Mouse (Mus musculus): ENCODE results near the gene Rmnd5b.
"Not testable (repeated sequence)": the region's sequence is repeated elsewhere in the genome, so short reads cannot be mapped to it uniquely, and the experiment has no call there.

The Rmnd5b gene

DNA sequence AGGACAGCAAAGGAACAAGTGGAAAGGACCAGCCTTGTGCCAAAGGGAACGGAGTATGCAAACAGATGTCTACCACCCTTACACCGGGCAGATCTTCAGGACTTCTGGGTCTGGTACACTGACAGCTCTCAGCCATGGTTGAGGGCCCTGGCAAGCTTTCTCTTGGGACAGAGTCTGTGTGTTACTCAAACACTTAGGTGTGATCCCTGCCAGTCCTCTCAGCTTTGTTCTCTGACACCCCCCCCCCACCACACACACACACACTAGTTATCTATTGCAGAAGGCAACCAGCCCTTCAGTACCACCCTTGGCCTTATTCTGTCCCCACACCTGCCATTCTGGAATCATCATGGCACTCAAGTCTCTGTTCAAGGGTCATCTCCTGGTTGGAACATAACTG is 13.9 kb downstream of the Rmnd5b start:
- no peak for DNase-seq (ENCODE audit: low spot score in 2 of 2)

DNA sequence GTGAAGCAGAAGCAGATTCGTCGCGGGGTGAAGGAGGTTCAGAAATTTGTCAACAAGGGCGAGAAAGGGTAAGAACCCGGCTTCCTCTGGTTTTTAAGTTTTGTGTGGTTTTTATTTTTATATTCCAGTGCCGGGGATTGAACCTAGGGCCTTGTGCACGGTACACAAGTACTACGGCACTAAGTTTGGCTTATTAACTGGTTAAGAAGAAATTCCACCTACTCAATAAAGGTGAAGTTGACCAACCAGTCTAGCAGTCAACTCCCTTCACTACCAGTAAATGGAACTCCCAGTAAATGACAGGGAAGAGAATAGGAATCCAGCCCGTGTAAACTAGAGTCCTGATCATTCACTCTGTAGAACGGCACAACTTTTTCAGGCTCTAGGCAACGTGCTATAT is 15.6 kb downstream of the Rmnd5b start:
- no peak for DNase-seq (ENCODE audit: low spot score in 2 of 2)

DNA sequence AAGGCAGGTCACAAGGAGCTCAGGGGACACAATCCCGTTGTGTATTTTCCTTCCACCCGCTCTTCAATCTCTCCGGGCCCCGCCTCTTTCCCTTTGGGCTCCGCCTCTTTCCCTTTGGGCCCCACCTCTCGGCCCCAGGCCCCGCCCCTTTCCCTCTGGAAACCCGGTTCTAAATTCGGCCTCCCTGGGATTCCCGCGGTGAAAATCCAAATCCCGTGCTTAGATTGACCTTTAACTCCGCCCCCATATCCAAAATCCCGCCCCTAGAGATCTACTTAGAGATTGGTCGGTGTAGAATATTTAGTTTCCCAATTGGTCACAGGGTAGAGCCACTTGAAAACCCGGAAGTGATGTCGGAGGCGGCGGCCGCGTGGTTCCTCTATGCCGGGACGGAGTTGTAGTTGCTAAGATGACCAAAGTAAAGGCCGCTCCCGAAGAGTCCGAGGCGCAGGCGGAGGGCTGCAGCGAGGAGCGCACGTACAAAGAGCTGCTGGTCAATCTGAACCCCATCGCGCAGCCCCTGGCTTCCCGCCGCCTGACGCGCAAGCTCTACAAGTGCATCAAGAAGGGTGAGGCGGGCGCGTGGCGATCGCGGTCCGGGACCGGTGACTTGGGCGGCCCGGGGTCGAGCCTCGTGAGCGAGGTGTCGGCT is 16.2 kb downstream of the Rmnd5b start, which contains the start of gene Nhp2:
Nhp2 (plus strand) TSS at position 327 of the 652 bp plus-strand sequence.
- DNase-seq (ENCODE audit: low spot score in 2 of 2), result peak; percentile 95 to 98

DNA sequence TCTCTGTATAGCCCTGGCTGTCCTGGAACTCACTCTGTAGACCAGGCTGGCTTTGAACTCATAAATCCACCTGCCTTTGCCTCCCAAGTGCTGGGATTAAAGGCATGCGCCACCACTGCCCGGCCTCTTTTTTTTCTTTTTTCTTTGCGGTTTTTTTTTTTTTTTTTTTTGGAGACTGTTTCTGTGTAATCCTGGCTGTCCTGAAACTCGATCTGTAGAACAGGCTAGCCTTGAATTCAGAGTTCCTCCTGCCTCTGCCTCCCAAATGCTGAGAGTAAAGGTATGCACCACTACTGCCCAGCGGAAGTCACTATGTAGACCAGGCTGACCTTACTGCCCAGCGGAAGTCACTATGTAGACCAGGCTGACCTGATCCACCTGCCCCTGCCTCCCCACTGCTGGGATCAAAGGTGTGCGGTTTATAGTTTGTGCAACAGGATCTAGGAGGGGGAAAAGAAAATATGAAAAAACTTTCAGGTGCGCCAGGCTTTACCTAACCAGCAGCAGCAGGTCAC is 16.7 kb downstream of the Rmnd5b start:
- DNase-seq (ENCODE audit: low spot score in 2 of 2), result no peak

DNA sequence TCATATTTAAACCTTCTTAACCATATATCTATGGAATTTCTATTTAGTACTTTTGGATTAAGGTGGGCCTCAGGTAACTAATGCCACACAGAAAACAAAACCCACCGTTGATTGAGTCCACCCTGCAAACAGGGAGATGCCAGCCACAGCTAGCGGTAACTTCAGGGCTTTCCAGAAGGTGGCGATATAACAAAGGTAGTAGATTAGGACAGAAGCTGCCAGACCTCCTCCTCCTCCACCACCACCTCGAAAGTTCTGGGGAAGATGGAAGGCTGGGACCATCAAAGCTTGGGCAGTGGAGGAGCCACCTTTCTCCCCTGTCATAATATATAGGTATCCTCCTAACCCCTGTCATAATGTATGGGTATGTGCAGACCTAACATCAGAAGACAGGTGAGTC is 18.0 kb downstream of the Rmnd5b start:
- peak; percentile 60 to 72 for DNase-seq (ENCODE audit: low spot score in 2 of 2)

DNA sequence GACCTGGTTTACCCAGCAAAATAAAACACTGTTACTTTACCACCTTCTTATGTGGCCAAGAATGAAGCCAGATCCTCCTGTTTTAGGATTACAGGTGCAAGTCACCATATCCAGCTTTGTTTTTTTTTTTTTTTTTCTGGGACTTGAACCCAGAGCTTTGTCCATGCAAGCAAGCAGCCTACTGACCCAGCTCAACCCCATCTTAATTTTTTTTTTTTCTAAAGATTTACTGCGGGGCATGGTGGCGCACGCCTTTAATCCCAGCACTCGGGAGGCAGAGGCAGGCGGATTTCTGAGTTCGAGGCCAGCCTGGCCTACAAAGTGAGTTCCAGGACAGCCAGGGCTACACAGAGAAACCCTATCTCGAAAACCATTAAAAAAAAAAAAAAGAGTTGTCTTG is 19.6 kb downstream of the Rmnd5b start:
- DNase-seq (ENCODE audit: low spot score in 2 of 2), result not testable (repeated sequence)

DNA sequence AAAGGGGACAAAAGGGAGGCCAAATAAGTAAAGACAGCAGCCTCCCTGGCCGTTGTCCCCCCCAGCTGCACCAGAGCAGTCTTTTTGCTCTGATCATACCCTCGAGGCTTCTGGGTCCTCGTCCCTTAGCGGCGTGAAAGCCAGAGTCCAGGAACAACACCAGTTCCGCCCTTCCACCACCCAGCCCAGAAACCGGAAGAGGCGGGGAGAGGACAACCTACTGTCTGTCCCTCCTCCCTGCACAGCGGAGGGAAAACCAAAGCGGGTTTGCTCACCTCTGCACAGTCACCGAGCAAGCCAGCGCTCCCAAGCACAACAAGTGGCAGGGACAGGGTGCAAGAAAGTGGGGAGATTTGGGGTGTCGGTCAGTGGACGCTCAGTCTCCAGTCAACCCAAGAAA is 20.1 kb downstream of the Rmnd5b start:
- DNase-seq (ENCODE audit: low spot score in 2 of 2), result peak; percentile 77 to 78

DNA sequence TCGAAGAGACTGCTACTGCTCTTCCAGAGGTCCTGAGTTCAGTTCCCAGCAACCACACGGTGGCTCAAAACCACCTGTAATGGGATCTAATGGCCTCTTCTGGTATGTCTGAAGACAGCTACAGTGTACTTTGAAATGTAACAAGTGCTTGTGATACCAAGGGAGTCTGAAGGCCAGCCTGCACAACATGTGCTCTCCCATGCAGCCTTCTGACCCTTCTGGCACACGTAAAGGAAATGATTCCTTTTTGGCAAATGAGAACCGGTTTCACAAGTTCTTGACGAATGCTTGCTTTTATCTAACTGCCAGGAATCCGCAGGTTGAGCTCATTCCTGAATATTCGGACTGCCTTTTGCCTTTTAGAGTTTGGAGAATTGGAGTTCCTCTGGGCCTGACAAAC is 20.6 kb downstream of the Rmnd5b start:
- peak in 1 of 2 experiments; percentile 39 for DNase-seq (ENCODE audit: low spot score in 2 of 2)

DNA sequence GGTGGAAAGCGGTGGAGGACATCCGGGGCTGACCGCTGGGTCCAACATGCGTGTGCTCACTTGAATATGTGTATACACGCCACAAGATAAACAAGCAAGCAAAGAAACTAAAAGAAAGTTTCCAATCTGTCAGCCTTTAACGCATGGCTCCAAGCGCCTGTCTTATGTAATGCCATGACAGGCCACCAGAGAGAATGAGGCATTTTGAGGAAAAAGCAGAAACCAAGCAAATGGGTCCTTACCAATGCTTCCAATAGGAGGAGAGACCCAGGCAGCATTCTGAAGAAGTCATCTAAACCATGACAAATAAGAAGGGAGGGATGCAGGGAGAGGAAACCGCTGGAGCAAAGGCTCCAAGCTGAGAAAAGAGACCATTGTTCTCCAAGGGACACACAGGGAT is 21.4 kb downstream of the Rmnd5b start:
- no peak for DNase-seq (ENCODE audit: low spot score in 2 of 2)

DNA sequence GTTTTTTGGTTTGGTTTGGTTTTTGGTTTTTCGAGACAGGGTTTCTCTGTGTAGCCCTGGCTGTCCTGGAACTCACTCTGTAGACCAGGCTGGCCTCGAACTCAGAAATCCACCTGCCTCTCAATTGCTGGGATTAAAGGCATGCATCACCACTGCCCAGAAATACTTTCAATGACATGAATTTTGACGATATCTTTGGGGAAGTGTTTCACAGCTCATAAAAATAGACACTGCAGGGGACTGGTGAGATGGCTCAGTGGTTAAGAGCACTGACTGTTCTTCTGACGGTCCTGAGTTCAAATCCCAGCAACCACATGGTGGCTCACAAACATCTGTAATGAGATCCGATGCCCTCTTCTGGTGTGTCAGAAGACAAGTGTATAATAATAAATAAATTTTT is 25.8 kb downstream of the Rmnd5b start:
- not testable (repeated sequence) for DNase-seq (ENCODE audit: low spot score in 2 of 2)

DNA sequence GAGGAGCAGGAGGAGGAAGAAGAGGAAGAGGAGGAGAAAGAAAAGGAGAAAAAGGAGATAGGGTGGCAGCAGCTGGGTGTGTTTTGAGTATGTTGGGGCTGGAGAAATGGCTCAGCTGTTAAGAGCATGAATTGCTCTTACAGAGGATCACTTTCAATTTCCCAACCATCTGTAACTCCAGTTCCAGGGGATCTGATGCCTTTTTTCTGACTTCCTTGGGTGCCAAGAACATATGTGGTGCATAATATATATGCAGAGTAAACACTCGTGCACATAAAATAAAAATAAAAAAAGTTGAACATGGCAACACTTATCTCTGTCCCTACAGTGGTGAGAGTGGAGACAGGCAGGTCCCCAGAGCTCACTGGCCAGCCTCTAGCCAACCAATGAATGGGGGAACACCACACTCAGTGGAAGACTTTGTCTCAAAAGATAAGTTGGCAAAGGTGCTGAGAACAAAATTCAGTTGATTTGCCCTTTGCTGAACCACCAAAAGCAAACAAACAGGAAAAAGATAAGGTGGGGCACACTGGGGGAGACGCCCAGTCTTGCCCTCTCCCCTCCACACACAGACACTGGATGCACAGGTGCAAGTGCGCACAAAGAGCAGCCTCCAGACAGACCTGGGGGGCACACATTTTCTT is 26.3 kb downstream of the Rmnd5b start:
- no peak for DNase-seq (ENCODE audit: low spot score in 2 of 2)

DNA sequence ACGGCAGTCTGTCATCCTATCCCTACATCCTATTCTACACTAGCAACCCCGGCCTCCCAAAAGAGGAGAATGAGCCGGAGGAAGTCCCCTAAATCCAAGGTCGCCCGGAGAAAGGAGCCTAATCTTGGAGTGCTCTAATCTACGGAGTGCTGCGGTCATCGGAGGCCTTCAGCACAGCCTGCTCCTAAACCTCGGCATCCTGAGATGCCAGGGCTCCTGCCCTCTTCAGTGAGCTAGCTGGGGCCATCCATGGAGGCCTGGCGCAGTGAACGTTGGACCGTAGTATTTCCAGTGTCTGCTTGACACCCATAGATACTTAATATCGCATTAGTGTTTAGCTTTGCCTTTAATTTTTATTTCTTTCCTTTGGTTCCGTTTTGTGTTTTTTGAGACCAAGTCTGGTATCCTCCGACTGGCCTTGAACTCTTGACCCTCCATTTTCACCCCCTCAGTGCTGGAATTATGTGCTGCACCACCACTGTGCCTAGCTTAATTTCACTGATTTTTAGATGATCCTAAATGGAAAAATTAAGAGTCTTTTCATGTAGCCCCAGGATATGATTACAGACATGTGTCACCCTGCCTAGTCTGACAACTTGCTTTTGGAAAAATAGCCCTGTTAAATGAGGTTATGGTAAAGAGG is 28.5 kb downstream of the Rmnd5b start:
- no peak for DNase-seq (ENCODE audit: low spot score in 2 of 2)

DNA sequence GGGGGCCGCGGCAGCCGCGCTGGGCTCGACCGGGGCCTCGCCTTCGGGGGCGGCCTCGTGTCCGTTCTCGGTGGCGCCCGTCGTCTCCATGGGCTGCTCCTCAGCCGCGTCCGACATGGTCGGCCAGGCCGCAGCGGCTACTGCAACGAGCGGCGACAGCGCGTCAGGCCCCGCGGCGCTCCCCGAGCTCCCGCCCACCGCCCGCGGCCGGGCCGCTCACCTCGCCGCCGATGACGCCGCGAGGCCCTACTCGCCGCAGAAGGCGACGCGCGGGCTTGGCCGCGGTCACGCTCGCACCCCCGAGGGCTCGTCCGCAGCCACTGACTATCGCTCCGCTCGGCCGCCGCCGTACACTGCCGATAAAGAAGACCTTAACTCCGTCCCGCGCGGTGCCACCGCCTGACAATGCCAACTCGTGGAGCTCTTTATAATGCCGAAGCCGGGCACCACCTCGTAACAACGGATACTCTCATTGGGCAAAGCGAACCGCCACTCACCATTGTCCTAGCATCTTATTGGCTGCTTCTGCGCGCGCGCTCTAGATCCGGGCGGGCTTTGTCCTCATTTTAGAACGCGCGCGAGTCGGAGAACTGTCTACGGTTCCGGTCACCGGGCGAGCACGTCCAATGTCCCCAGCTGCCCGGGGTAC is 29.1 kb downstream of the Rmnd5b start, which contains the start of gene Hnrnpab:
Hnrnpab (minus strand) TSS at position 401 of the 649 bp plus-strand sequence.
- DNase-seq (ENCODE audit: low spot score in 2 of 2), result peak; percentile 98 to 99

DNA sequence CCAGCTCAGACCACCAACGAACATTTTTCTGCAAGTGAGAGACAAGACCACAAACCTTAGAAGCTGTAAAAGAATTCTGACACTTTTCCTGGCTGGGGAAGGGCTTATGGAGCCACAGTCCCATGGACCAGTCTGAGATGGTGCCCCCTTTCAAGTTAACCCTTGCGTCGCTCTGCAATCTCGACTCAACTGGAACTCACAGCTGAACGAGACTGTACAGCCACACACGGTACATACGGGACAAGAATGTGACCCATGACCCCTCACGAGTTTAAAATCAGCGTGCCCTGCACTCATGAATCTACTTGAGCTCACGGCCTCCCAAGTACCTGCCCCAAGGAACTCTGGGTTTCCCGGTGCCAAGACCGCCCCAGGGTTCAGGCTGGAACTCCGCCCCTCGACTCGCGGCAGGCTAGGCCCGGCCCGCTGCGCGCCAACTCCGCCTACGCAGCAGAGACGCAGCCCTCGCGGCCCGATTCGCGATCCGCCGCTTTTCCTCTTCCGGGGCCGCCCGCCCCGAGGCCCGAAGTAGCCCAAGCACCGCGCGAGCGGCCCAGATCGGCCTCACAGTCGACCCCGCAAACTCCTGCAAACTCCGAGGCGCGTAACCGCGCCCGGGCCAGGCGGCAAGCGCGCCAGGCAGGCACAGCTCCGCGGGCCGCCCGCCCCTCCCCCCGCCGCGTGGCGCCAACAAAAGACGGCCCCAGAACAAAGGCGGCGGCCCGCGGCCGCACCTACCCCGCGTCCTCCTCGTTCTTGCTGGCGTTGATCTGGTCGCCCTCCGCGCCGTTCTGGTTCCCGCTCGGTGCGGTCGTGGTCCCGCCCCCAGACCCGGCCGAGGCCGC is 29.9 kb downstream of the Rmnd5b start:
- DNase-seq (ENCODE audit: low spot score in 2 of 2), result peak; percentile 89 to 90

DNA sequence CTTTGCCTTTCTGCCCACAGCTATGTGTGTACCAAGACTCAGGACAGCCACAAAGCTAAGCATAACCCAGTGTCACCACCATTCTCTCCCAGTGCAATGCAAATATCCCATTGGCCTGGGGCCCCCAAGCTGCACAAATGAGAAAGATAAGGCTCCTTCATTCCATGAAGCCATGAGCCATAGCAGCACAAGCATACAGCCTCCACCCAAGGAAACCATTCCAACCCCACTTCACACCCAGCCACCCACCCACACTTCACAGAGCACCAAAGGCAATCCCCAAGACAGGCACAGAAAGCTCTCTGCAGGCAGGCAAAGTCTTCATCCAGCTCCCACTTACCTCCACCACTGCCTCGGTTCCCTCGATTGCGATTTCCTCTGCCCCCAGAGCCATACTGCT is 33.4 kb downstream of the Rmnd5b start:
- no peak for DNase-seq (ENCODE audit: low spot score in 2 of 2)

DNA sequence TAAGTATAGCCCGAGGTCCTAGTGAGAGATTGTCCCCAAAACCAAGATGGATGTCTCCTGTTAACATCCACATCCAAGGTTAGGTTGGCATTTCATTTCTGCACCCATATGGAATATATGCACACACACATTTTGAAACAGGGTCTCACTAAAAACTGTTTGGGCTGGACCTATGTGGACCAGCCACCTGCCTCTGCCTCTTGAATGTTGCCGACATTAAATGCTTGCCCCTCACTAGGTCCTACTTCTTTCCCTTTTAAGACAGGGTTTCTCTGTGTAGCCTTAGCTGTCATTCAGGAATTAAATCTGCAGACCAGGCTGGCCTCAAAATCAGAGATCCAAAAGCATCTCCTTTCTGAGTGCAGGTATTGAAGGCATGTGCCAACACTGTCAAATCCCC is 38.1 kb downstream of the Rmnd5b start:
- no peak for DNase-seq (ENCODE audit: low spot score in 2 of 2)

DNA sequence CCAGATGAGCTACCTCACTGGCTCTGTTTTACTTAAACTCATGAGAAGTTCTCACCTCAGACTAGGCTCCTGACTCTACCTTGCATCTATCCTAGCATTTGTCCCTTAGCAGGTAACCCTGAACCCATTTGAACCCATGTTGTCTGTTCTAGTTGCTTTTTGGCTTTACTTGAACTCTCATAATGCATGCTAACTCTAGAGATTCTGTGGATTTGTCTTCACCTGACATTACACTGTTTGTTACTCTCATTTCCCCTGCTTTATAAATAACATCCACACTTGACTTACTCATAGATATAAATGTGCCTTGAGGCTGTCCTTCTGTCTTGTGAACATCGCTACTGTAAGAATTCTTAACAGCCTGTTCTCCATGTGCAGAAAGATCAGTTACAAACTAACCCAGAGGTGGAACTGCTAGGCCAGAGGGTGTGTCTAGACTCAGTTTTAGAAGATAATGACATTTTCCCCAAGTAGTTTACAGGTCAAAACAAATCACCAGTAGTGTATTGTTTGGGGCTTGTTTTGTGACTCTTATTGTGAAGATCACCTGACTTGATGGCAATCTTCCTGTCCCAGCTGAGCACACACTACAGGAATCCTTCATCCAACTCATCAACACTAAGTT is 40.1 kb downstream of the Rmnd5b start:
- DNase-seq (ENCODE audit: low spot score in 2 of 2), result no peak

DNA sequence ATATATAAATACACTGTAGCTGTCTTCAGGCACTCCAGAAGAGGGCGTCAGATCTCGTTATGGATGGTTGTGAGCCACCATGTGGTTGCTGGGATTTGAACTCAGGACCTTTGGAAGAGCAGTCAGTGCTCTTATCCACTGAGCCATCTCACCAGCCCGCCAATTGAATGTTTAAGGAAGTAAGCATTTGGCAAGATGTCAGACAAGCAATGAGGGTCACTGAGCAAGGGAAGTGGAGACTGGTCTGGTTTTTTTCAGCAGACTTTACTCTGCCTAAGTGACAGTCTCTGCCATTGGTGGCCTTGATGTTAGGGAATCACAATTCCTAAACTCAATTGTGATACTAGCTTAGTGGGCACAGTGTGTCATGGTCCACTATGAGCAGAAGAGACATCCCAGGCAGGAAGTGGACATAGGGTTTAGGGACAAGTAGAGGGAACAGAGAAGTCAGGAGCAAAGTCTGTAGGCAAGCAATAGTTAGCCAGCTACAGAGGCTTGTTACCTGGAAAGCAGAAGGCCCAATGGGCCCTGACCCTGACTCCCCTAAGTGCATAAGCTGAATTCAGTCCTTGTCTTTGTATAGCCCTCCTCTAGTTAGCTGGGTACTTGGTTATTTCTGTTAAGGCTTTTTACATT is 40.9 kb downstream of the Rmnd5b start:
- DNase-seq (ENCODE audit: low spot score in 2 of 2), result no peak

DNA sequence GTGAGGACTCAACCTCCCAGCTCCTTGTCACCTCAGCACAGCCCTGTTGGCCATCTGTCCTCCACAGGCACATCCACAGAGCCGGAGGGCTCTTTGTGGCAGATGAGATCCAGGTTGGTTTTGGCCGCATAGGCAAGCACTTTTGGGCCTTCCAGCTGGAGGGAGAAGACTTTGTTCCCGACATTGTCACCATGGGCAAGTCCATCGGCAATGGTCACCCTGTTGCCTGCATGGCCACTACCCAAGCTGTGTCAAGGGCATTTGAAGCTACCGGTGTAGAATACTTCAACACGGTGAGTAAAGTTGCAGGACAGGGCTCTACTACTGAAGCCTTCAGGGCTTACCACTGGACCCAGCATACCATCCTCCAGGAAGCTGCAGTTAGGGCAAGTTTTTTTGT is 41.8 kb downstream of the Rmnd5b start:
- DNase-seq (ENCODE audit: low spot score in 2 of 2), result no peak

DNA sequence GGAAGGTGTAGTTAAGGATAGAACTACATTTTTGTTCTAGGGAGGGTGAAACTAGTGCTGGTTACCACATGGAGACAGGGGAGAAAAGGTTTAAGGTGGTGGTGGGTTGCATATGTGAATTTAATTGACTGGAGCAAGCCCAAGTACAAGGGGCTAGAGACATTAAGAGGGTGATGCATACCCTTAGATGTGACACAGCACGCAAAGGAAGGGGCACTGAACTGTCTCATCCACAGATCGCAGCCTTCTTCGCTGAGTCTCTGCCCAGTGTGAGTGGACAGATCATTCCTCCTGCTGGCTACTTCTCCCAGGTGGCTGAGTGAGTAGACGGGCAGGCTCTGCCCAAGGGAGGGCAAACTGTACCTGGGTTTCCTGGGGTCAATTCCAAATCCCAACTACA is 42.3 kb downstream of the Rmnd5b start:
- DNase-seq (ENCODE audit: low spot score in 2 of 2), result no peak

Measured in heart, adult 9 months (tissue).